Mouse (Mus musculus): ENCODE data around the gene Cdk6. TPM values are rescaled to one million over a fixed set of nuclear protein-coding genes. Genes with fewer than 3 reads are reported as not detected.

Gene Cdk6
- total RNA-seq, 2 experiments from 2014 or later = 0.92 to 1.2 TPM

- Histone ChIP-seq H3K27ac (no peak overlapping the region), H3K4me3 (no peak overlapping the region)
- intact Hi-C loops (cut with DNase I) = no loop called here
- no peak for DNase-seq
- no peak for TF ChIP-seq CTCF (IDR thresholded peaks at IDR 0.05)
These were observed 153.3 kb downstream of the Cdk6 start for GRCm38 (mm10) chr5:3494452-3495187.

GRCm38 (mm10) chr5:3497505-3497925 lies 156.2 kb downstream of the Cdk6 start:
- Histone ChIP-seq H3K27ac (no peak overlapping the region), H3K4me3 (no peak overlapping the region)
- intact Hi-C loops (cut with DNase I) = no loop called here
- no peak for TF ChIP-seq CTCF (IDR thresholded peaks at IDR 0.05)
- DNase-seq = no peak

GRCm38 (mm10) chr5:3500298-3500697 lies 159.0 kb downstream of the Cdk6 start:
- intact Hi-C loops (cut with DNase I) = no loop called here
- TF ChIP-seq CTCF (IDR thresholded peaks at IDR 0.05) = no peak
- Histone ChIP-seq H3K27ac (no peak overlapping the region), H3K4me3 (no peak overlapping the region)
- no peak for DNase-seq

- DNase-seq = no peak
- no peak for TF ChIP-seq CTCF (IDR thresholded peaks at IDR 0.05)
- peak overlapping the region; percentile 50 for H3K4me3 ChIP-seq
- intact Hi-C loops (cut with DNase I) = no loop called here
- peak overlapping the region; percentile 76 for H3K27ac ChIP-seq
These were observed 159.8 kb downstream of the Cdk6 start for GRCm38 (mm10) chr5:3500957-3501563.

- peak overlapping the region; percentile 76 for H3K27ac ChIP-seq
- intact Hi-C loops (cut with DNase I) = no loop called here
- no peak for TF ChIP-seq CTCF (IDR thresholded peaks at IDR 0.05)
- peak overlapping the region; percentile 50 for H3K4me3 ChIP-seq
- peak; percentile 48 for DNase-seq
These were observed 160.3 kb downstream of the Cdk6 start for GRCm38 (mm10) chr5:3501564-3502001.

- TF ChIP-seq CTCF (IDR thresholded peaks at IDR 0.05) = no peak
- DNase-seq = peak; percentile 58
- intact Hi-C loops (cut with DNase I) = no loop called here
- Histone ChIP-seq H3K27ac (peak overlapping the region; percentile 76), H3K4me3 (peak overlapping the region; percentile 50; the same call in 1 of the 2 replicates)
These were observed 161.5 kb downstream of the Cdk6 start for GRCm38 (mm10) chr5:3502610-3503350.

GRCm38 (mm10) chr5:3503373-3503772 lies 162.1 kb downstream of the Cdk6 start:
- peak overlapping the region; percentile 76 for H3K27ac ChIP-seq
- no peak for TF ChIP-seq CTCF (IDR thresholded peaks at IDR 0.05)
- intact Hi-C loops (cut with DNase I) = no loop called here
- no peak overlapping the region for H3K4me3 ChIP-seq
- DNase-seq = no peak

GRCm38 (mm10) chr5:3503836-3504323 lies 162.6 kb downstream of the Cdk6 start:
- TF ChIP-seq CTCF (IDR thresholded peaks at IDR 0.05) = no peak
- no peak for DNase-seq
- intact Hi-C loops (cut with DNase I) = no loop called here
- Histone ChIP-seq H3K27ac (no peak overlapping the region), H3K4me3 (no peak overlapping the region)

GRCm38 (mm10) chr5:3504453-3504852 lies 163.2 kb downstream of the Cdk6 start:
- no peak for TF ChIP-seq CTCF (IDR thresholded peaks at IDR 0.05)
- intact Hi-C loops (cut with DNase I) = no loop called here
- no peak overlapping the region for H3K4me3 ChIP-seq
- no peak for DNase-seq
- no peak overlapping the region for H3K27ac ChIP-seq

GRCm38 (mm10) chr5:3505553-3505952 lies 164.3 kb downstream of the Cdk6 start:
- Histone ChIP-seq H3K27ac (no peak overlapping the region), H3K4me3 (no peak overlapping the region)
- DNase-seq = no peak
- TF ChIP-seq CTCF (IDR thresholded peaks at IDR 0.05) = no peak
- intact Hi-C loops (cut with DNase I) = no loop called here

GRCm38 (mm10) chr5:3508480-3509381 lies 167.4 kb downstream of the Cdk6 start:
- TF ChIP-seq CTCF (IDR thresholded peaks at IDR 0.05) = no peak
- Histone ChIP-seq H3K27ac (no peak overlapping the region), H3K4me3 (no peak overlapping the region)
- intact Hi-C loops (cut with DNase I) = no loop called here
- DNase-seq = no peak

GRCm38 (mm10) chr5:3509503-3509902 lies 168.2 kb downstream of the Cdk6 start:
- no peak for DNase-seq
- no peak for TF ChIP-seq CTCF (IDR thresholded peaks at IDR 0.05)
- H3K27ac ChIP-seq = no peak overlapping the region
- intact Hi-C loops (cut with DNase I) = no loop called here
- no peak overlapping the region for H3K4me3 ChIP-seq

Measured in gastrocnemius, adult 2 months (tissue).